Mouse (Mus musculus): ENCODE data around the gene Neu3. TPM values are rescaled to one million over a fixed set of nuclear protein-coding genes. Genes with fewer than 3 reads are reported as not detected.

Gene Neu3
- 0.46 and 1.0 TPM in 2 replicates for total RNA-seq (2014; rRNA removed)
- 0.69 and 1.7 TPM in 2 replicates for polyA plus RNA-seq (2012; rRNA removed)

DNA sequence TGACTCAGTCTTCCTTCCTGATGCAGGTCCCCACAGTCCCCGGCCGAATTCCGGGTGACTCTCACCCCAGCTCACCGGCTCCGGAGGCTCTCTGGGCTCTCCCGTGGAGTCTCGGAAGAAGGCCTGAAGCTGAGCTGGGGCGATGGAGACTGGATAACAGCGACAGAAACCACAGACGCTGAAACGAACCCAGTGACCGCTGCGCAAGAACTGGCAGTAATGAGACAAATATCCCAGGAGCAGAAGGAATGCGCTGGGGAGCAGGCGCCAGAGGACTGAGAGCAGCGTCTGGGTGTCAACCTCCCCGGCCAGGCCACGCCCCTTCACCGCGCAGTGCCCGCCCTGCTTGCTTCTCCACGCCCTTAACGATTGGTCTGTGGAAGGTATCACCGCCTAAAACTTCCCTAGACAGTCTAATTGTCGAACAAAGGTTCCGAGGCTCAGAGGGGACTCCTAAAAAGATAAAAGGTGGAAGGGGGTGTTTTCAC lies at the start of gene Neu3:
Gene Neu3, minus strand, starts transcription at position 335 of the 488 bp plus-strand sequence.
- peaks cover 4% of the 10 kb centered on the region; the same call in 1 of the 2 replicates for H3K4me1 ChIP-seq (ENCODE audit: control insufficient read depth, insufficient read depth, low read length)
- peak; percentile 89 for DNase-seq (ENCODE audit: extremely low read depth, low read depth, low spot score)
- TF ChIP-seq POLR2A (IDR thresholded peaks at IDR 0.05; ENCODE audit: extremely low read depth, insufficient read depth, low read length) (no peak), CTCF (IDR thresholded peaks at IDR 0.05; ENCODE audit: low read depth, low read length) (peak; percentile 24; the same call in 1 of the 2 replicates)
- no peaks in the 10 kb centered on the region for H3K27me3 ChIP-seq (ENCODE audit: control insufficient read depth, insufficient read depth, low read length)
- peak within 1 kb of the TSS; percentile 74 for H3K4me3 ChIP-seq (ENCODE audit: insufficient read depth, low read depth, low read length)
- under 1% methylated on average over 26 of the region's 26 CpGs for WGBS
- no peaks in the 10 kb centered on the region for H3K79me2 ChIP-seq (ENCODE audit: control insufficient read depth, insufficient read depth, low read length)
- H3K27ac ChIP-seq (replicated peaks; ENCODE audit: insufficient read depth, low read depth, low read length): peak within 1 kb of the TSS; percentile 64
- H3K9ac ChIP-seq (ENCODE audit: low read depth, low read length): peak within 1 kb of the TSS; percentile 69
- H3K36me3 ChIP-seq (ENCODE audit: control insufficient read depth, insufficient read depth, low read length): no peaks in the 10 kb centered on the region

GRCm38 (mm10) chr7:99876345-99876744 lies 48.1 kb upstream of the Neu3 start:
- TF ChIP-seq CTCF (IDR thresholded peaks at IDR 0.05; ENCODE audit: low read depth, low read length): peak; percentile 95
- no peak for TF ChIP-seq POLR2A (IDR thresholded peaks at IDR 0.05; ENCODE audit: extremely low read depth, insufficient read depth, low read length)
- H3K36me3 ChIP-seq (ENCODE audit: control insufficient read depth, insufficient read depth, low read length): no peaks in the 10 kb centered on the region
- 2% methylated on average over 3 of the region's 3 CpGs for WGBS
- H3K79me2 ChIP-seq (ENCODE audit: control insufficient read depth, insufficient read depth, low read length): no peaks in the 10 kb centered on the region
- peaks cover 3% of the 10 kb centered on the region for H3K4me1 ChIP-seq (ENCODE audit: control insufficient read depth, insufficient read depth, low read length)
- H3K4me3 ChIP-seq (ENCODE audit: insufficient read depth, low read depth, low read length): no peak overlapping the region
- H3K27ac ChIP-seq (replicated peaks; ENCODE audit: insufficient read depth, low read depth, low read length): no peak overlapping the region
- no peak overlapping the region for H3K9ac ChIP-seq (ENCODE audit: low read depth, low read length)
- H3K27me3 ChIP-seq (ENCODE audit: control insufficient read depth, insufficient read depth, low read length): no peaks in the 10 kb centered on the region
- DNase-seq (ENCODE audit: extremely low read depth, low read depth, low spot score): peak; percentile 71

- no peaks in the 10 kb centered on the region for H3K79me2 ChIP-seq (ENCODE audit: control insufficient read depth, insufficient read depth, low read length)
- DNase-seq (ENCODE audit: extremely low read depth, low read depth, low spot score): no peak
- no peak overlapping the region for H3K9ac ChIP-seq (ENCODE audit: low read depth, low read length)
- no peaks in the 10 kb centered on the region for H3K36me3 ChIP-seq (ENCODE audit: control insufficient read depth, insufficient read depth, low read length)
- WGBS: 77% methylated on average over 5 of the region's 5 CpGs
- H3K4me3 ChIP-seq (ENCODE audit: insufficient read depth, low read depth, low read length): no peak overlapping the region
- TF ChIP-seq CTCF (IDR thresholded peaks at IDR 0.05; ENCODE audit: low read depth, low read length): no peak
- TF ChIP-seq POLR2A (IDR thresholded peaks at IDR 0.05; ENCODE audit: extremely low read depth, insufficient read depth, low read length): no peak
- H3K27ac ChIP-seq (replicated peaks; ENCODE audit: insufficient read depth, low read depth, low read length): no peak overlapping the region
- peaks cover 3% of the 10 kb centered on the region for H3K4me1 ChIP-seq (ENCODE audit: control insufficient read depth, insufficient read depth, low read length)
- H3K27me3 ChIP-seq (ENCODE audit: control insufficient read depth, insufficient read depth, low read length): no peaks in the 10 kb centered on the region
These were observed 47.7 kb upstream of the Neu3 start for GRCm38 (mm10) chr7:99875891-99876290.

- H3K27ac ChIP-seq (replicated peaks; ENCODE audit: insufficient read depth, low read depth, low read length): no peak overlapping the region
- no peaks in the 10 kb centered on the region for H3K27me3 ChIP-seq (ENCODE audit: control insufficient read depth, insufficient read depth, low read length)
- no peak for TF ChIP-seq CTCF (IDR thresholded peaks at IDR 0.05; ENCODE audit: low read depth, low read length)
- no peak for TF ChIP-seq POLR2A (IDR thresholded peaks at IDR 0.05; ENCODE audit: extremely low read depth, insufficient read depth, low read length)
- H3K4me1 ChIP-seq (ENCODE audit: control insufficient read depth, insufficient read depth, low read length): no peaks in the 10 kb centered on the region
- no peaks in the 10 kb centered on the region for H3K79me2 ChIP-seq (ENCODE audit: control insufficient read depth, insufficient read depth, low read length)
- no peak overlapping the region for H3K4me3 ChIP-seq (ENCODE audit: insufficient read depth, low read depth, low read length)
- no peak for DNase-seq (ENCODE audit: extremely low read depth, low read depth, low spot score)
- no peaks in the 10 kb centered on the region for H3K36me3 ChIP-seq (ENCODE audit: control insufficient read depth, insufficient read depth, low read length)
- WGBS: 87% methylated on average over 6 of the region's 6 CpGs
- no peak overlapping the region for H3K9ac ChIP-seq (ENCODE audit: low read depth, low read length)
These were observed 45.7 kb upstream of the Neu3 start for GRCm38 (mm10) chr7:99873965-99874364.

- TF ChIP-seq CTCF (IDR thresholded peaks at IDR 0.05; ENCODE audit: low read depth, low read length) (no peak), POLR2A (IDR thresholded peaks at IDR 0.05; ENCODE audit: extremely low read depth, insufficient read depth, low read length) (no peak)
- Histone ChIP-seq H3K27me3 (ENCODE audit: control insufficient read depth, insufficient read depth, low read length) (no peaks in the 10 kb centered on the region), H3K4me3 (ENCODE audit: insufficient read depth, low read depth, low read length) (no peak overlapping the region), H3K4me1 (ENCODE audit: control insufficient read depth, insufficient read depth, low read length) (peaks cover 5% of the 10 kb centered on the region; the same call in 1 of the 2 replicates), H3K36me3 (ENCODE audit: control insufficient read depth, insufficient read depth, low read length) (no peaks in the 10 kb centered on the region), H3K79me2 (ENCODE audit: control insufficient read depth, insufficient read depth, low read length) (no peaks in the 10 kb centered on the region), H3K9ac (ENCODE audit: low read depth, low read length) (no peak overlapping the region), H3K27ac (replicated peaks; ENCODE audit: insufficient read depth, low read depth, low read length) (no peak overlapping the region)
- DNase-seq (ENCODE audit: extremely low read depth, low read depth, low spot score): no peak
- WGBS: 61% methylated on average over 4 of the region's 4 CpGs
These were observed 41.1 kb upstream of the Neu3 start for GRCm38 (mm10) chr7:99869296-99869695.

GRCm38 (mm10) chr7:99865219-99865618 lies 37.0 kb upstream of the Neu3 start:
- no peaks in the 10 kb centered on the region for H3K79me2 ChIP-seq (ENCODE audit: control insufficient read depth, insufficient read depth, low read length)
- H3K27me3 ChIP-seq (ENCODE audit: control insufficient read depth, insufficient read depth, low read length): no peaks in the 10 kb centered on the region
- no peak overlapping the region for H3K27ac ChIP-seq (replicated peaks; ENCODE audit: insufficient read depth, low read depth, low read length)
- WGBS: 64% methylated on average over 3 of the region's 3 CpGs
- peaks cover 5% of the 10 kb centered on the region; the same call in 1 of the 2 replicates for H3K4me1 ChIP-seq (ENCODE audit: control insufficient read depth, insufficient read depth, low read length)
- no peaks in the 10 kb centered on the region for H3K36me3 ChIP-seq (ENCODE audit: control insufficient read depth, insufficient read depth, low read length)
- no peak for DNase-seq (ENCODE audit: extremely low read depth, low read depth, low spot score)
- H3K4me3 ChIP-seq (ENCODE audit: insufficient read depth, low read depth, low read length): no peak overlapping the region
- no peak overlapping the region for H3K9ac ChIP-seq (ENCODE audit: low read depth, low read length)
- no peak for TF ChIP-seq POLR2A (IDR thresholded peaks at IDR 0.05; ENCODE audit: extremely low read depth, insufficient read depth, low read length)
- no peak for TF ChIP-seq CTCF (IDR thresholded peaks at IDR 0.05; ENCODE audit: low read depth, low read length)

All from liver, adult 2 months (tissue).